Mouse (Mus musculus) hindbrain, embryonic 15.5 days (tissue): ENCODE results near the gene Wdr78. TPM values are rescaled to one million over a fixed set of nuclear protein-coding genes. Genes with fewer than 3 reads are reported as not detected.
A peak's percentile ranks its signal among the peaks of the same experiment; 100 is the strongest.

Experiments used
- ATAC-seq: fragments of 200-750 bp; cut with Nextera tagmentation; 2 replicates; pipeline ENCODE4 v1.8.0; 2017; ENCODE audit warnings: low read depth, moderate number of reproducible peaks, moderate TSS enrichment; ENCODE audit not compliant: low FRiP score
- H3K27ac ChIP-seq: fragments of 300-500 bp; sonication (generic); replicated peaks from 2 replicates; pipeline ENCODE4 v1.5.1; 2015; ENCODE audit warnings: mild to moderate bottlenecking, inconsistent platforms
- H3K27me3 ChIP-seq: fragments of 300-500 bp; sonication (generic); 2 replicates; pipeline ENCODE4 v1.6.1; 2015; ENCODE audit warnings: control low read depth, inconsistent platforms
- H3K36me3 ChIP-seq: fragments of 300-500 bp; sonication (generic); 2 replicates; pipeline ENCODE4 v1.6.1; 2015; ENCODE audit warnings: control low read depth, inconsistent platforms
- H3K4me1 ChIP-seq: fragments of 300-500 bp; sonication (generic); replicated peaks from 2 replicates; pipeline ENCODE4 v1.6.1; 2015; ENCODE audit warnings: control low read depth, inconsistent platforms
- H3K4me2 ChIP-seq: fragments of 300-500 bp; sonication (generic); 2 replicates; pipeline ENCODE4 v1.6.1; 2015; ENCODE audit warnings: moderate library complexity, mild to moderate bottlenecking, inconsistent platforms
- H3K4me3 ChIP-seq: fragments of 300-500 bp; sonication (generic); 2 replicates; pipeline ENCODE4 v1.5.1; 2015; ENCODE audit warnings: mild to moderate bottlenecking, inconsistent platforms
- H3K9ac ChIP-seq: fragments of 300-500 bp; sonication (generic); 2 replicates; pipeline ENCODE4 v1.6.1; 2015; ENCODE audit warnings: inconsistent platforms
- H3K9me3 ChIP-seq: fragments of 300-500 bp; sonication (generic); 2 replicates; pipeline ENCODE4 v1.6.1; 2016; ENCODE audit warnings: control low read depth, inconsistent platforms
- WGBS: fragments of 180-500 bp; shearing (Covaris S2); methylation state at CpG from one replicate; pipeline ENCODE4 v1.1.7; 2015; 5-methylcytosine and 5-hydroxymethylcytosine counted together
- polyA plus RNA-seq: library from polyadenylated mRNA; unstranded; fragments of >200 nt; fragmentation: Nextera tagmentation; extraction: Ambion mirVana; gene quantifications from 2 replicates; pipeline ENCODE4 v1.2.1, GENCODE M21; 2015

Gene Wdr78
- polyA plus RNA-seq, 1 experiment from 2014 or later: 6.6 TPM

DNA sequence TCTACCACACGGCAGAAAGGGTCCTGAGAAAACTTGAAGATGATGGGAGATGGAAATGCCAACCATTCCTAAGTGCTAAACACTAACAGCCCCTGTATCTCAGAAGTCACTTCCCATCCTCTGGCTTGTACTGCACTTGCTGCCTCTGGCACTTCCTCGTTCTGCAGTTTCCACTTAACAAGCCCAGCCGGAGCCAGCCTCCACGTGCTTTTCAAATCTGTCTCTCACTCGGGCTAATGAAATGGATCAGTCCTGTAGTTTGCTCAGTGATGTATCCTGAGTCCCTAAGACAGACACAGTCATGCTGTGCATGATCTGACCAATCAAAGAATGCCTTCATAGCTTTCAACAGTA is 74.5 kb downstream of the Wdr78 start:
- H3K4me2 ChIP-seq: no peak overlapping the region
- no peaks in the 10 kb centered on the region for H3K36me3 ChIP-seq
- H3K27ac ChIP-seq: no peak overlapping the region
- no peak for ATAC-seq
- 75% methylated on average over 5 of the region's 5 CpGs for WGBS
- no peak overlapping the region for H3K4me3 ChIP-seq
- no peaks in the 10 kb centered on the region for H3K9me3 ChIP-seq
- no peaks in the 10 kb centered on the region for H3K27me3 ChIP-seq
- no peaks in the 10 kb centered on the region for H3K4me1 ChIP-seq
- H3K9ac ChIP-seq: no peak overlapping the region

GRCm38 (mm10) chr4:103039103-103039837 is 75.1 kb downstream of the Wdr78 start:
- no peak for ATAC-seq
- H3K9me3 ChIP-seq: no peaks in the 10 kb centered on the region
- WGBS: 86% methylated on average over 14 of the region's 14 CpGs
- no peak overlapping the region for H3K4me3 ChIP-seq
- H3K27ac ChIP-seq: no peak overlapping the region
- no peaks in the 10 kb centered on the region for H3K36me3 ChIP-seq
- H3K4me2 ChIP-seq: no peak overlapping the region
- H3K9ac ChIP-seq: no peak overlapping the region
- H3K4me1 ChIP-seq: no peaks in the 10 kb centered on the region
- no peaks in the 10 kb centered on the region for H3K27me3 ChIP-seq

DNA sequence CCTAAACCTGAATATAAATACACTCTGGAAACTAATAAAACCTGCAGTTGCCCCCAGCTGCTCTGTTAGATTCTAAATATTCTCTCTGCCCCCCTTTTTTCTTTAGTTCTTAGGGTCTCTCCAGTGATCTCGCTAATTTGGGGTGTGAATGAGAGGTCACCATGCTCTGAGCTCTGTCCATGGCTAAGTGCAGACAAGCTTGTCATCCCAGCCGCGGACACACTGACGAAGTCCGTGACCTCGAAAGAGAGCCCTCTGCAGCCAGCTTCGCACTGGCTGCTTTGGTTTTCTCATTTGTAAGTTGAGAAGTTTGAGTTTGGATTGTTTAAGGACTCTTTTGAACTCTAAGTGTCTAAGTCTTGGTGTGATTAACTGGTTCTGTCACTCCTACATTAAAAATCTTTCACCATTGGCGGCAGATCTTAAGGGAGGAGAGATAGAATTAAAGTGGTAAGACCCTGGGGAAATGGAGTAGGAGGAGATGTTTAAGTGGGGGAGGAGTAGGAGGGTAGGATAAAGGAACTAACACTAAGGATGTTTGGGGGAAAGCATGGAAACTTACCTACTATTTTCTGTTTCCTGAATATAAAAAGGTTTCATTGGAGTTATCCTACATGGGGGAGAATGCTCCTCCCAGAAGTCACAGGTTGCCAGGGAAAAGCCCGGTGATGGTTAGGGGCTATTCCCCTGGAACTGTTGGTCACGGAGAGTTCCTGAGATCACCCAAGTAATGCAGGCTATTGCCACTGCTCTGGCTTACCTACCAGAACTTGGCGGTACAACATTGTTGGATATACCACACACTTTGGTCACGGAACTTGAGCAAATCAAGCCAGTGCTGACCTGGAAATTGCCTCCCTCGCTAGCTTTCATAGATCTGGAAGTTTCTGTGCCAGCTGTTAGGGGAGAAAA is 85.9 kb downstream of the Wdr78 start:
- no peak overlapping the region for H3K9ac ChIP-seq
- H3K4me1 ChIP-seq: no peaks in the 10 kb centered on the region
- no peak for ATAC-seq
- H3K27ac ChIP-seq: no peak overlapping the region
- H3K36me3 ChIP-seq: no peaks in the 10 kb centered on the region
- H3K4me2 ChIP-seq: no peak overlapping the region
- no peaks in the 10 kb centered on the region for H3K9me3 ChIP-seq
- WGBS: 81% methylated on average over 13 of the region's 13 CpGs
- H3K4me3 ChIP-seq: no peak overlapping the region
- no peaks in the 10 kb centered on the region for H3K27me3 ChIP-seq

DNA sequence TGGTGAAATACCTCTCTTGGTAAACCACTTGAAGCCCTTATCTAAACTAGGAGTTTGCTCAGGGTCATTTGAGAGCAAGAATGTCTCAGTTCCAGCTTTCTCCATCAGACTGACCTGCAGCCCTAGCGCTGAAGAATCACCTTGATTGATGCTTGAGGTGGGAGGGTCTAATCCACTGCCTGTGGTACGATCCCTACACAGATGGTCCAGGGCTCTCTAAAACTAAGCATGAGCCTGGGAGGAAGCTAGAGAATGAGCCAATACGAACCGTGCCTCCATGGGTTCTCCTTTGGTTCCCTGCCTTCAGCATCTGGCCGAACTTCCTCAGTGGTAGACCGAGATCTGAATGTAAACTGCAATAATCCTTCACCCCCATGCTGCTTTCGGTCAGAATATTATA is 86.6 kb downstream of the Wdr78 start:
- 93% methylated on average over 7 of the region's 7 CpGs for WGBS
- H3K27ac ChIP-seq: no peak overlapping the region
- no peaks in the 10 kb centered on the region for H3K36me3 ChIP-seq
- no peak overlapping the region for H3K9ac ChIP-seq
- H3K4me1 ChIP-seq: no peaks in the 10 kb centered on the region
- H3K27me3 ChIP-seq: no peaks in the 10 kb centered on the region
- ATAC-seq: no peak
- no peaks in the 10 kb centered on the region for H3K9me3 ChIP-seq
- H3K4me3 ChIP-seq: no peak overlapping the region
- H3K4me2 ChIP-seq: no peak overlapping the region

- Histone ChIP-seq H3K4me2 (no peak within 1 kb of the TSS), H3K9ac (no peak within 1 kb of the TSS), H3K27me3 (no peaks in the 10 kb centered on the region), H3K9me3 (no peaks in the 10 kb centered on the region), H3K4me3 (no peak within 1 kb of the TSS), H3K36me3 (no peaks in the 10 kb centered on the region), H3K27ac (no peak within 1 kb of the TSS), H3K4me1 (no peaks in the 10 kb centered on the region)
- ATAC-seq: no peak
- 96% methylated on average over 4 of the region's 4 CpGs for WGBS
These were observed 87.7 kb downstream of the Wdr78 start, which contains the start of gene Insl5 for GRCm38 (mm10) chr4:103026621-103027020. Gene Insl5 (minus strand): TSS chr4:103026842.

- Histone ChIP-seq H3K4me3 (no peak overlapping the region), H3K36me3 (no peaks in the 10 kb centered on the region), H3K4me2 (no peak overlapping the region), H3K9ac (no peak overlapping the region), H3K4me1 (peaks cover 12% of the 10 kb centered on the region), H3K9me3 (no peaks in the 10 kb centered on the region), H3K27ac (no peak overlapping the region), H3K27me3 (no peaks in the 10 kb centered on the region)
- WGBS: 9% methylated on average over 4 of the region's 4 CpGs
- ATAC-seq: no peak
These were observed 100.9 kb downstream of the Wdr78 start for GRCm38 (mm10) chr4:103013490-103013889.

GRCm38 (mm10) chr4:103011823-103012222 is 102.5 kb downstream of the Wdr78 start:
- no peak overlapping the region for H3K9ac ChIP-seq
- WGBS: 27% methylated on average over 7 of the region's 7 CpGs

DNA sequence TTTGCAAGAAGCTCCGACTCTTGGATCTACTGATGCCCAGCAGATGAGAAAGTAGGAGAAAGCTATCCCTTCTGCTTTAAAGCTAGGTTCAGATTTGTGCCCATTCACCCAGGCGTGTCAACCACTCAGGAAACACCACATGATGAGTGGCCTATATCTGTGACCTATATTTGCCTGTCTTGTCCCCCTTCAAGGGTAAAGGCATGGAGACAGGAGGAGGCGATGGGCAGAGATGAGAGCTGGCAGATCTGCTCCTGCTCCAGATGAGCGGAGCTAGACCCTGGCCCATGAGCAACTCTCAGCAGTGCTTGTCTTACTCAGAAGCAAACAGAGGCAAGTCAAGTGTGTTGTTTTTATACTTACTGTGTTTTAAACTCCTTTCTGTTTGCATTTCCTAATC is 103.6 kb downstream of the Wdr78 start:
- 96% methylated on average over 4 of the region's 4 CpGs for WGBS
- no peaks in the 10 kb centered on the region for H3K9me3 ChIP-seq
- H3K4me3 ChIP-seq: no peak overlapping the region
- no peak overlapping the region for H3K27ac ChIP-seq
- H3K27me3 ChIP-seq: no peaks in the 10 kb centered on the region
- H3K4me1 ChIP-seq: peaks cover 17% of the 10 kb centered on the region
- no peak overlapping the region for H3K9ac ChIP-seq
- ATAC-seq: no peak
- no peaks in the 10 kb centered on the region for H3K36me3 ChIP-seq
- no peak overlapping the region for H3K4me2 ChIP-seq

More at GRCm38 (mm10) chr4:103011823-103012222, 102.5 kb downstream of the Wdr78 start:
- no peak overlapping the region for H3K4me3 ChIP-seq
- H3K27ac ChIP-seq: peak overlapping the region; percentile 70
- H3K4me2 ChIP-seq: peak overlapping the region; percentile 41
- peak; percentile 82; the same call in 1 of the 2 replicates for ATAC-seq
- no peaks in the 10 kb centered on the region for H3K27me3 ChIP-seq
- H3K36me3 ChIP-seq: no peaks in the 10 kb centered on the region
- no peaks in the 10 kb centered on the region for H3K9me3 ChIP-seq
- peaks cover 15% of the 10 kb centered on the region for H3K4me1 ChIP-seq

GRCm38 (mm10) chr4:103006943-103007418 is 107.4 kb downstream of the Wdr78 start:
- Histone ChIP-seq H3K27ac (no peak overlapping the region), H3K9ac (no peak overlapping the region), H3K4me3 (no peak overlapping the region), H3K9me3 (no peaks in the 10 kb centered on the region), H3K27me3 (no peaks in the 10 kb centered on the region), H3K36me3 (no peaks in the 10 kb centered on the region), H3K4me2 (no peak overlapping the region), H3K4me1 (peaks cover 10% of the 10 kb centered on the region)
- ATAC-seq: no peak
- 31% methylated on average over 4 of the region's 4 CpGs for WGBS

DNA sequence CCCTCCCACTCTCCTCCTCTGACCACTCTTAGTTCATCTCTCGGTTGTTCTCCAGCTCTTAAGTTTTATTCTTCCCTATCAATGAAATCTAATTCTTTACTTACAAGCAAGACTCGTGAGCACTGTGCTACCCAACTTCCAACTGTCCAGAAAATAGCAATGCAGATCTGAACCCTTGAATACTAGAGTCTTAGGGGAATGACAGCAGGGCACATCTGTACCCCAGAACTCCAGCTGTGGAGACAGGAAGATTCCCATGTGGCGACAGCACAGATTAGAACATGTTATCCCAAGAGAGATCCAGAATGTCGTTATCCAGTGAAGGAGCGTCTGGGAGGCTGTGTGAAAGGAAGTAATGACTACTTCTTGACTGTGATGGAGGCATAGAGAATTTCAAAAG is 108.1 kb downstream of the Wdr78 start:
- H3K9me3 ChIP-seq: no peaks in the 10 kb centered on the region

GRCm38 (mm10) chr4:103005190-103005945 is 109.0 kb downstream of the Wdr78 start:
- Histone ChIP-seq H3K4me2 (no peak overlapping the region), H3K27ac (no peak overlapping the region)
- 52% methylated on average over 15 of the region's 15 CpGs for WGBS

More for the DNA sequence above, 108.1 kb downstream of the Wdr78 start:
- Histone ChIP-seq H3K9ac (no peak overlapping the region), H3K4me2 (no peak overlapping the region), H3K27ac (no peak overlapping the region), H3K4me3 (no peak overlapping the region), H3K27me3 (no peaks in the 10 kb centered on the region), H3K4me1 (peaks cover 5% of the 10 kb centered on the region), H3K36me3 (no peaks in the 10 kb centered on the region)
- ATAC-seq: no peak
- 73% methylated on average over 5 of the region's 5 CpGs for WGBS

More at GRCm38 (mm10) chr4:103005190-103005945, 109.0 kb downstream of the Wdr78 start:
- Histone ChIP-seq H3K36me3 (no peaks in the 10 kb centered on the region), H3K27me3 (no peaks in the 10 kb centered on the region), H3K4me1 (peaks cover 5% of the 10 kb centered on the region), H3K9me3 (no peaks in the 10 kb centered on the region), H3K4me3 (no peak overlapping the region), H3K9ac (no peak overlapping the region)
- no peak for ATAC-seq
